Mouse (Mus musculus) urinary bladder, adult 18-20 months (tissue): ENCODE data around the gene Ccdc138.

Source experiments
- DNase-seq, 2 experiments: peaks; one replicate each; pipeline ENCODE4 v3.0.0; 2022; ENCODE audit warnings: low spot score in 2 of 2, mixed read lengths in 2 of 2

Ccdc138 gene

GRCm38 (mm10) chr10:58585427-58586223 is 87.9 kb downstream of the Ccdc138 start:
- DNase-seq, result no peak

GRCm38 (mm10) chr10:58594486-58594885 is 96.7 kb downstream of the Ccdc138 start:
- no peak for DNase-seq

GRCm38 (mm10) chr10:58595197-58595596 is 97.4 kb downstream of the Ccdc138 start:
- no peak for DNase-seq

GRCm38 (mm10) chr10:58595821-58596220 is 98.1 kb downstream of the Ccdc138 start:
- DNase-seq, result no peak

- no peak for DNase-seq
Observed at GRCm38 (mm10) chr10:58600151-58600550, 102.4 kb downstream of the Ccdc138 start.

- DNase-seq, result no peak
Observed at GRCm38 (mm10) chr10:58600983-58601382, 103.2 kb downstream of the Ccdc138 start.

- no peak for DNase-seq
Observed at GRCm38 (mm10) chr10:58601431-58601901, 103.7 kb downstream of the Ccdc138 start.

- no peak for DNase-seq
Observed at GRCm38 (mm10) chr10:58601946-58602345, 104.2 kb downstream of the Ccdc138 start.

- DNase-seq, result peak in 1 of 2 experiments; percentile 36
Observed at GRCm38 (mm10) chr10:58604779-58605178, 107.0 kb downstream of the Ccdc138 start.

- DNase-seq, result no peak
Observed at GRCm38 (mm10) chr10:58606356-58606755, 108.6 kb downstream of the Ccdc138 start.

- DNase-seq, result no peak
Observed at GRCm38 (mm10) chr10:58608858-58609257, 111.1 kb downstream of the Ccdc138 start.

GRCm38 (mm10) chr10:58610484-58611261 is 112.9 kb downstream of the Ccdc138 start:
- DNase-seq, result no peak

GRCm38 (mm10) chr10:58614601-58615000 is 116.9 kb downstream of the Ccdc138 start:
- DNase-seq, result peak; percentile 44 to 78

- DNase-seq, result no peak
Observed at GRCm38 (mm10) chr10:58616565-58616964, 118.8 kb downstream of the Ccdc138 start.

- peak in 1 of 2 experiments; percentile 28 for DNase-seq
Observed at GRCm38 (mm10) chr10:58618501-58619216, 120.9 kb downstream of the Ccdc138 start.

GRCm38 (mm10) chr10:58619266-58619665 is 121.5 kb downstream of the Ccdc138 start:
- no peak for DNase-seq

GRCm38 (mm10) chr10:58624848-58625711 is 127.3 kb downstream of the Ccdc138 start:
- DNase-seq, result no peak
